Mouse (Mus musculus) skeletal muscle tissue, adult 2 months (tissue): ENCODE measurements at regions not wholly inside any gene's neighbourhood (a gene's known extent, or its start where the extent isn't known, plus 50 kb on each side); places are given as distances from the start of the nearest gene placed in this dataset.

Experiments used
- DNase-seq: peaks from one replicate; pipeline ENCODE4 v3.0.0-alpha.2; 2012; ENCODE audit warnings: low read depth, low spot score

- no peak for DNase-seq
Observed at GRCm38 (mm10) chr11:15572716-15573115, 684.8 kb upstream of the Vstm2a start.

DNA sequence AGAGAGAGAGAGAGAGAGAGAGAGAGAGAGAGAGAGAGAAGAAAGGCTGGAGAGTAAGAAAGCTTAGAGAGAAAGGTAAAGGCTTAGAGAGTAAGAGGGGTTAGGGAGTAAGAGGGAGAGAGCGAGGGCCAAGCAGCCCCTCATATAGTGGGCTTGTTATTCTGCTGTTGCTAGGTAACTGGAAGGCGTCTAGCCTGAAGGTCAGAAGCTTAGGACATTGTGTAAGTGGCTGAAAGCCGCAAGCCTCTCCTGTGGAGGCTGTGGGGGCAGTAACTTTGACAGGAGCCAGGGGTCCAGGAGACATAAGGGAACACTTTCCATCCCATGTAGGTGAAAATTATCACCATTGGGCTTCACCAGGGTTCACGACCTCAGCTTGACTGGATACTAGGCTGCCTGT lies 637.6 kb upstream of the Vstm2a start:
- DNase-seq: no peak

DNA sequence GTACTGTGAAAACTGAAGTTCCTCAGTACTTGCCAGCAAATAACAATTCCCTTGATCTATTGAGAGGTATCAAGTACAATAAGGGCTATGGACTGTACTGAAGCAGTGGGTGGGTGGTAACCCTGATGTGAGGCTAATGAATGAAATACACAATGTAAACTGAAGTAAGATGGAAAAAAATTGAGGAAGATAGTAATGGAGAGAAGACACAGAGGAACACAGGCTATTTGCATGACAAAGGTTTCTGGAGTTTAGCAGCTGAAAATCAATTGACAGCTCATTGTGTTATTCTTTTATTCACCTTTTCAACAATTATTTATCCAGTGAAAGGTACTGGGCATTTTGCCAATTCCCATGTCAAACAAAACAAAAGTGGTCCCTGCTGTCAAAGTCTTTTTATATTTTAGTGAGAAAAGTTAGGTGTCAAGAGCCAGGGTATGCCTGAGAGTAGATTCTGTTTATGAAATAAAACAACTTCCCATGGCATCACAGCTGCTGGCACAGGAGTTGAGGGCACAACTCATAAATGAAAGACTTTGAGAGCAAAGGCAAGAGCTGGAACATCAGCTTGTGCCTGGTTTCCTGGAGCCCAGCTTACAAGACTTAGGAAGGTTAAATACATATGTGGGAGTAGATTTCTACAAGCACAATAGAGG lies 608.4 kb upstream of the Vstm2a start:
- DNase-seq: no peak

DNA sequence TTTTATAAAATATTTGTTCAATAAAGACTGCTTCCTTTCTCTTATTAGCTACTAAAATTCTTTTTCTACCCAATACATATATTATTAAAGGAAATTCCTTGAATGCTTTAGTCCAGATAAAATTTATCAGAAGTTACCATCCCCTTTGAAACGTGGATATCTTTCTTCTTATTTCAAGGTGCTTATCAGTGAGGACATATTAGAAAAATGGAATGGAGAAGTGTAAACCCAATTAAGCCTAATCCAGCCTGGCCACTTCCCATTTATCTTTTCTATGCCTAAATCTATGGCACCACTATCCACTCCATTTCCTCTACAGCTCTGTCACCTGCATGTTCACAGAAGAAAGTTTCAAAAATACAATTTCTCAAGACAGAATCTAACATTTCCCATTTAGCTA lies 568.5 kb upstream of the Vstm2a start:
- no peak for DNase-seq

GRCm38 (mm10) chr11:15698001-15698756 lies 559.3 kb upstream of the Vstm2a start:
- DNase-seq: no peak

DNA sequence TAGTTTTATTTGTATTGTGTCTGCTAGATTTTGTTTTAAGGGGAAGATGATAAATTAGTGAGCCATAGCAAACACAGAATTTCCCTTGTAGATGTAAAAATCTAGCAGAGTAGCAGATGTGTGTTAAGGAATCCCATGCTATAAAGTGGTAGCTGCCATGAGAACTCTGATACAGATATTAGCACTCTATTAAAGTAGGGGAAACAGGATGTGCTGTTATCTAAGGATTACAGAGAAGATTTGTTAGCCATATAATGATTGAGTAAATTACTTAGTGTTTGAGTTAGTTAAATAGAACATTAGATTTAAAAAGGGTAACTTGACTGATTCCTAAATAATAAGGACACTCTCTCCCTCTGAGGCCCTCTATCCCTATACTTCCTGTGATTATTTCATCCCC lies 541.5 kb upstream of the Vstm2a start:
- no peak for DNase-seq

DNA sequence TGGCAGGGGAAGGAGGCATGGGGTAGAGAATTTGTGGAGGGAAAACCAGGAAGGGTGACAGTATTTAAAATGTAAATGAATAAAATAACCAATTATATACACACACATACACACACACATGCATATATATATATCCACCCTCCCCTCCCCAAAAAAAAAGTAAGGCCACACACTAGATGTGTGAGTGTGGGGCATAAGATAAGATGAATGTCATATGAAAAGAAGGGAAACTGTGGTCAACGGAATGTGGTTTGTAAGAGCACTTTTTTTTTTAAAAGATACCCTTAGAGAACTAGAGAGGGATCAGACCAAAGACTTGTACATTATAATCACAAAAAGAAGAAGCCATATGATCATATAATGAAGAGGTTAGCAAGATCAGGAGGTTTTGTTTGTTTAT lies 540.0 kb upstream of the Vstm2a start:
- no peak for DNase-seq

DNA sequence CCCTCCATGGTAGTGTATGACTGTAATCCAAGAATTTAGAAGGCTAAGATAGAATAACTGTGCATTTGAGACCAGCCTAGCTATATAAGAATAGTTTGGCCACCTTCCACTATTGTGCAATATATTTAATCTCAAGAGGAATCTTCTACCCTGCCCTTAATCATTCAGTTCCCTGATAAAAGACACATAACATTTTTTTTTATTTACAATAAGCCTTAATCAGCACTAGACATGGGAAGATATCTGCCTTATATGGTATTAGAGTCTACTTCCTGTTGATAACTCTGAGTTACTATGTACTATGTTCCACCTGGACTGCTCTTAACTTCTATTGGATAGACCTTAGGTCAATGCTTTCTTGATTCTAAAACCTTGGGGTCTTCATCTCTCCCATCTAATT lies 519.9 kb upstream of the Vstm2a start:
- no peak for DNase-seq

DNA sequence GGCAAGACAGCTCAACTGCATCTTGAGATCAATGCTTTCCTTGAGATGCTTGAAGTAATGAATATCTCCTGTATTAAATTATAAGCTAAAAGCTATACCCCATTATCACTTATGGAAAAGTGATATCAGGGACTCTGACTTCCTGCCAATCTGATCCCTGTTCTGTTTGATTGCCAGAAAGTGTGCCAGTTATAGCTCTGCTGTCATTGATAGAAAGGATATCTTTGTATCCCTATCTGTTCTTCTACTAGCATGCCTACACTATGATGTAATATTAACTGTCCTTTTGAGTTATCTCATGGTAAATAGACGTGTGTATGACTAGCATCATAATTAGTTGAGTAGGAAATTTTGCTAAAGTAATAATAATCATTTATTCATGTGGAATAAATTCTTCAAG lies 501.5 kb upstream of the Vstm2a start:
- no peak for DNase-seq

DNA sequence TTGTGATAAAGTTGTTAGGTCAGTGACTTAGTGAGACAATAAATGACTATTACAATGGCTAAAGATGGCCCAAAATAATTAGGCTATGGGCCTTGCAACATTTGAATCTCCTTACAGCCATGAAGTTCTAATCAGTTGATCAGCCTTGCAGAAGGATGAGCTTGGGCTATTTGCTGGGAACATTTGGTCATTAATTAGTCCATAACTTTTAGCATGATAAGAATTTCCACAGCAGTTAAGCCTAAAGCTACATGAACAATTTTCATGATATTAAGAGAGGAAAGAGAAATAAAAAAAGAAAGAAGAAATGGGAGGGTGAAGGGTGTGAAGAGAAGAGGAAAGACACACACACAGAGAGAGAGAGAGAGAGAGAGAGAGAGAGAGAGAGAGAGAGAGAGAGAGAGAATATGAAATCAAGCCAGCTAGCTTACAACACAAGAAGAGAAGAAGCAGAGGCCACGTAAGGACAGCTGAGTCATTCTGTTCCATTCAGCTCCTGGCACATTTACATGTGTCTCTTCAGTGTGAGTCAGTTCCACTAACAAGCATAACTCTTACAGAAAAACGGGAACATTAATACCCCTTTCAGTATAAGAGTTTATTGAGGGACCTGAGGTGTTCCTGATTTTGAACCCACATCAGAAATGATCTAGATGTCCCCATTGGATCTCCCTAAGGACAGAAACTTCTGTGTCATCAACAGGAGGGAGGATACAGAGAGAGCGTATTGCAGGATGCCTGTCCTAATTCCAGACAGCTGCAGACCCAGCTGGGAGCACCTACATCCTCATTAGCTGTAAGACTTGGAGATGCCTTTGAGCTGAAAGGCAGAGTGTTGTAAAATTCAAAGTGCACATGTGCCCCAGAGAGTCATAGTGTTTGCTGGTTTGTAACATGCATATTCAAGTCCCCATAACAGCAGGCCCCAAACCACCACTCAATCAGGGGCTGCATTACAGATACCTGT lies 487.6 kb upstream of the Vstm2a start:
- DNase-seq: peak; percentile 82
